Mouse (Mus musculus) CH12F3 (cell line): ENCODE data around the gene Scimp.

Experiments used
- in situ Hi-C: fragments of 300-500 bp; cut with MboI; formaldehyde crosslinking; loops from 2 replicates; pipeline ENCODE4 v1.14.3; 2020; ENCODE audit warnings: low sequenced_read_pairs

The Scimp gene

GRCm38 (mm10) chr11:70811471-70812240 is 730 bp downstream of the Scimp start:
- in situ Hi-C loops, result no loop called here

GRCm38 (mm10) chr11:70811041-70811440 is 1.3 kb downstream of the Scimp start:
- in situ Hi-C loops, result no loop called here

GRCm38 (mm10) chr11:70809011-70809410 is 3.4 kb downstream of the Scimp start:
- in situ Hi-C loops, result no loop called here

GRCm38 (mm10) chr11:70808101-70808500 is 4.3 kb downstream of the Scimp start:
- in situ Hi-C loops, result no loop called here

GRCm38 (mm10) chr11:70807630-70808029 is 4.8 kb downstream of the Scimp start:
- in situ Hi-C loops, result no loop called here

- in situ Hi-C loops, result no loop called here
These were observed 5.7 kb downstream of the Scimp start for GRCm38 (mm10) chr11:70806697-70807096.

GRCm38 (mm10) chr11:70805641-70806175 is 6.7 kb downstream of the Scimp start:
- in situ Hi-C loops, result no loop called here

- in situ Hi-C loops, result no loop called here
These were observed 8.0 kb downstream of the Scimp start for GRCm38 (mm10) chr11:70804395-70804794.

GRCm38 (mm10) chr11:70803711-70804200 is 8.6 kb downstream of the Scimp start:
- in situ Hi-C loops, result no loop called here

- in situ Hi-C loops, result no loop called here
These were observed 9.5 kb downstream of the Scimp start for GRCm38 (mm10) chr11:70802865-70803261.

GRCm38 (mm10) chr11:70802208-70802864 is 10.1 kb downstream of the Scimp start:
- in situ Hi-C loops, result no loop called here

- in situ Hi-C loops, result no loop called here
These were observed 20.0 kb downstream of the Scimp start for GRCm38 (mm10) chr11:70792409-70792808.

- in situ Hi-C loops, result no loop called here
These were observed 20.7 kb downstream of the Scimp start for GRCm38 (mm10) chr11:70791676-70792075.

- in situ Hi-C loops, result no loop called here
These were observed 21.4 kb downstream of the Scimp start for GRCm38 (mm10) chr11:70790874-70791551.

GRCm38 (mm10) chr11:70790426-70790825 is 22.0 kb downstream of the Scimp start:
- in situ Hi-C loops, result no loop called here

- in situ Hi-C loops, result no loop called here
These were observed 23.3 kb downstream of the Scimp start for GRCm38 (mm10) chr11:70788972-70789655.

GRCm38 (mm10) chr11:70787052-70787451 is 25.3 kb downstream of the Scimp start:
- in situ Hi-C loops, result no loop called here

- in situ Hi-C loops, result no loop called here
These were observed 26.5 kb downstream of the Scimp start for GRCm38 (mm10) chr11:70785908-70786307.

- in situ Hi-C loops, result loop anchor here (5.0 kb wide), 1 partner anchor 44 kb away; no protein-coding TSS in a partner anchor
These were observed 34.3 kb downstream of the Scimp start for GRCm38 (mm10) chr11:70778058-70778457.

- in situ Hi-C loops, result loop anchor here (5.0 kb wide), 1 partner anchor 45 kb away; no protein-coding TSS in a partner anchor
These were observed 34.8 kb downstream of the Scimp start for GRCm38 (mm10) chr11:70777634-70778033.
